Mouse (Mus musculus) gonadal fat pad, adult 2 months (tissue): ENCODE data around the gene Rbpjl. TPM values are rescaled to one million over a fixed set of nuclear protein-coding genes. Genes with fewer than 3 reads are reported as not detected.

ENCODE experiments used
- DNase-seq: peaks from one replicate; pipeline ENCODE4 v3.0.0-alpha.2; 2012; ENCODE audit warnings: low read depth
- polyA plus RNA-seq: library from polyadenylated mRNA; depleted of rRNA; stranded (reverse); fragments of >200 nt; gene quantifications from 2 replicates; pipeline ENCODE4 v1.2.3, GENCODE M21; 2012

Rbpjl gene
- polyA plus RNA-seq, 1 experiment, result 0.03 TPM

DNA sequence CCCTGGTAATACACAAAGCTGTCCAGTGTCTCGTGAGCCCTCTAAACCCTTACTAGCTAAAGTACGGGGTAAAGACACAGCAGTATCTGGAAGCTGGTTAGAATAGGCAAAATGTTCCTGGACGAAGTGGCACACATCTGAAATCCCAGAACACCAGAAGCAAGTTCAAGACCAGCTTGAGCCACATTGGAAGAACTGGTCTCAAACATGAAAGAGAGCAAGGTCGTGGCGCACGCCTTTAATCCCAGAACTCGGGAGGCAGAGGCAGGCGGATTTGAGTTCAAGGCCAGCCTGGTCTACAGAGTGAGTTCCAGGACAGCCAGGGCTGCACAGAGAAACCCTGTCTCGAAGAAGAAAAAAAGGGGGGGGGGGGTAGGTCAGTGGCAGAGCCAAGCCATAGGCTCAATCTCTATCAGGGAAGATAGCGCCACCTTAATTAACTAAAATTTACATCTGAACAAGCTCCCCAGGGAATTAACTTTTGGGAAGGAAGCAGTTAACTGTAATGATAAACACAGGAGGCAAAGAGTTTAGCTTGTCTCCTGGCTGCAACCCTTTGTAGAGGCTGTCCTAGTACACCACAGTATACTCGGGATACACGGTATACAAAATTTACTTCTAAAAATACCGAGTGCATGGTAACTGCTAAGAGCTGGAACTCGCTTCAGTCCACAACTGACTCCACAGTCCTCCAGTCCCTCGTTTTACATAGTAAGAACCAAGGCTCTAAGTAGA lies 27.1 kb downstream of the Rbpjl start:
- no peak for DNase-seq

DNA sequence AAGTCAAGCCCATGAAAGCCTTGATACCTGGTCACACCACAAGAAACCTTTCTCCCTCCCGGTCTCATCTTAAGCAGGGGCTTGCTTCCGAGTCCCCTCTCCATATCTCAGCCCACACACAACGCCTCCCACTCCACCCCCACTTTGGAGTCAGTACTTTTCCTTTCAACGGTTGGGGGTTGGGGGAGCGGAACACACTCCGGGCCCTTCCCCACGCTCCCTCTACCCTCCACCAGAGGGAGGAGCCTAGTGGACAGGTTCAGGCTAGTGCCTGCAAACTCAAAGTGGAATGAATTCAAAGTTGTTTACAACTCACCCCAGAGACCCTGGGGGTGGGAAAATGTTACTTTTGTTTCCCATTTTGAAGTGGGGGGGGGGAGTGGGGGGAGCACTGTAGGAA lies 27.8 kb downstream of the Rbpjl start:
- DNase-seq, result no peak

DNA sequence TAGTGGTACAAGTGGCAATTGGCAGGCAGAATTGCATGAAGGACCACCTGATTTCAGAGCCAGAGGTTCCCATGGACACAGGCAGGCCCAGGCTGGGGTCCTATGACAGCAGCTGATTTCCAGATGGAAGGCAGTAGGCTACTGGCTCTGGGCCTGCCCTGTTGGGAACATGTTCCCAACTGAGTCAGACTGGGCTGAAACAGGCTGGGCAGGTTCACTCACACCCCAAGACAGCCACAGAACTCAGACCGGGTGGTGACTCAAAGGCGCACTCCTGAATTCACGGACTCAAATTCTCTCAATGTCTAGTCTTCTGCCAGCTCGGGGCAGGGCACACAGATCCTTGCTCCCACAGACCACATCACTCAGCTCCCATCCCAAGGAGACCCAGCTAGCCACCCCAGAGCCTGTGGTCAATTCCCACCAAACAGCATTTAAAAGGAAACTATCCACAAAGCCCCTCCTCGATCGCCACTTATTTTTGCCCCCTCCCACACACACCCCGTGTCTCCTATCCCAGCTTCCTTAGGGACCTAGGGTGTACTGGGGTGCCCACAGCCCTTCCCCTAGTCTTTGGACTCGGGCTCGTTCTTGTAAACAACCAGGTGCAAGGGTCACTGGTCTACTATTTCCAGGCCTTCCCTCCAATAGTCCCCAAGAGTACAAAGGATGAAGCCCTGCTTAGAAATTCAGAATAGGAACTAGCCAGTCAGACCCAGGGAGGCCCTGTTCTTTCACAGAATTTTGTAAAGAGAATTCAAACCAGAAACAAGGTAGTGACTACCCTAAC lies 28.9 kb downstream of the Rbpjl start:
- no peak for DNase-seq

DNA sequence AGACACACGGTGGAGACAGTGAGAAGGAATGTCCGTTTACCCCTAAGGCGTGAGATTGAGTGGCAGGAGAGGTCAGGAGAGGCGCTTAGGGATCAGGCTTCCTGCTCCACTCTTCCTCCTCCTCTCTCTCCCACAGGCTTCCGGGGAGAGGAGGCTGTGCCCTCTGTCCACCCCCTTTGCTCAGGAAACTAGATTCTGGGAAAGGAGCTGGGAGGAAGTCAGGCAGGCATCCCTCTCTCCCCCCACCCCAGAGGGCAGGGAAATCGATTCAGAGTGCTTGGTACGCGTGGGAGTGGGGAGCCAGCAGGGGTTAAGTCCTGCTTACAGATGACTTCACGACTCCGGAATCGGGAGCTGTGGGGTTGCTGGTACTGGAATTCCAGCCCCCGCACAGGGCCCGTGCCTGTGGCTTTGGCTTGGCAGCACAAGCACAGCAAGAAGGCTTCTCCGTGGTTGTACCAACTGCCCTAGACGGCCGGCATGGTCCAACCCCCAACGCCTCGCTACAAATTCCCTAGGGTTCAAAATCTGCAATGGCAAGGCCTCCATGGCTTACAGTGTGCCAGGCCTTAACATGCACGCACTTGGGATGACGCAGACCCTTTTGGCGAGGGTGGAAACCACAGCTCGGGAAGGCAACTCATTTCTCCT lies 29.7 kb downstream of the Rbpjl start:
- no peak for DNase-seq

DNA sequence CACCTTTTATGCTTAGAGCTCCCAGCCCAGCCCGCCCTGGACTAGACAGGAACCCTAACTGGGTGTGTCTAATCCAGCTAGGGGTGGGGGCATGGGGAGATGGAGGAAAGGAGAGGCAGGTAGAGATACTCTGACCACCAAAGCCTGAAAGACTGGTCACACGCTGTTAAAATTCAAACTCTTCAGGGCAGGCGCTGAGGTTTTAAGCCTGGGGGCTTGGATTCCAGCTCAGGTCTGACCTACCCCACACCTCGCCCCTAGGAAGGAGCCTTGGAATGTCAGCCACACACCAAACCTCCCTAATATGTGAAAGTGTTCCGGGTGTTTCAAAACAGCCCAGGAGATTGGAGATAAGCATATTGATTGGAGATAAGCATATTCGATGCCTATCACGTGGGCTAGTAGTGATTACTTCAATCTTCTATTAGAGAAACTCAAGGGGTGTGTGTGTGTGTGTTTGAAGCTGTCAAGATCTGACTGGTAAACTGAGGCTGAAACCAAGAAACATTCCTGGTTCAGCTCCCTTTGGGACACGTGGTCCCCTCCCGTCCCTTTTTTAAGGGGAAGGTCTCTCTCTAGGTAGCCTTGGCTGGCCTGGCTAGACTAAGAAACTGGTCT lies 30.4 kb downstream of the Rbpjl start:
- DNase-seq, result no peak

DNA sequence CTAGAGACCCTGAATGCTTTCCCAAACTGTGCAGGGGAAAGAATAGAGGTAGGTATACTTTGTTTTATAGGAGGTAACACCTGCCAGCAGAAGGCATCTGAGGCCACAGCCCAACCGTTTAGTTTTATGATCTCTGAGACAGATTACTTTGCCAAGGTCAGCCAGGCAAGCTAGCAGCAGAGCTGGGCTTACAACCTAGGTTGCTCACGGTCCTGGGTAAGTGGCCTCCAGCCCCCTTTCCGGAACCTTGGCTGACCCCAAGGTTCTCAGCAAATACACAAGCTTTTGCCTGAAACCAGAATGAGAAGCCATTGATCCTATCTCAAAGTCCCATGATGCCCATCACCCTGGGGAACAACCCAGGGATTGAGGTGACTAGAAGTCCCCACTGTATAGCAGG lies 31.7 kb downstream of the Rbpjl start:
- DNase-seq, result no peak

DNA sequence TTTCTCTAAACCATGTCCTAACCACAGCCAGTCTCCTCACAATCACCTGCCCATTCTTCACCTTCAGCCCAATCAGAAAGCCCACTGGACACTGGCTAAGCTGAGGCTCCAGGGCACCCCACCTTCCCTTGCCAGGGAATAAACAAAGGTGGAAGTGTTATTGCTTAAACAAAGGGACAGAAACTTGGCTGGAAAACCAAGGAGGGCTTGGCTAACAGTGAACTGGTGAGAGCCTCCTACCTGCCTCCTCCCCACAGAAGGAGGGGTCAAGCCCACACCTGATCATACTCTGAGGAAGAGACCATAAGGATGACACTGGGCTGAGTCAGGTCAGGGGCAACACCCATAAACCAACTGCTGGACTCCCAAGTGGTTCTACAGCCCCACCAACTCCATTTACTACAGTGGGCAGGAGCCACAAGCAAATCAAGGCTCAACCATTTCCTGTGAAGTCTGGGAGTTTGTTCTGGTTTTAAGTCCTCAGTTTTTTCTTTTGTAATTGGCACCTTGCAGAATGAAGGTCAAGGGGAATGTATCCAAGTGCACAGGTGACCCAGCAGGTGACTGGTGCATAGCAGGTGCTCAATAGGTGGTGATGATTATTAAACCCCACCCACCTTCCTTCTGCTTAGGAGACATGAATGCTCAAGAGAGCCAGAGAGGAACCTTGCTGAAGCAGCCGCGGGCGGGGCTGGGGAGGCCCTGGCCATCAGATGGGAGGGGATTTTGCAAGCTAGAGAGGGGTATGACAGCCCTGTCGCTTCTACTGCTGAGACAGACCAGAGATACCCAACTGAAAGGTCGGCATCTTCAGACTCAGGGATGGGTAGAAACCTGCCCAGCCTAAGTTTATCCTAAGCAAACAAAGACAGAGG lies 32.5 kb downstream of the Rbpjl start:
- no peak for DNase-seq

DNA sequence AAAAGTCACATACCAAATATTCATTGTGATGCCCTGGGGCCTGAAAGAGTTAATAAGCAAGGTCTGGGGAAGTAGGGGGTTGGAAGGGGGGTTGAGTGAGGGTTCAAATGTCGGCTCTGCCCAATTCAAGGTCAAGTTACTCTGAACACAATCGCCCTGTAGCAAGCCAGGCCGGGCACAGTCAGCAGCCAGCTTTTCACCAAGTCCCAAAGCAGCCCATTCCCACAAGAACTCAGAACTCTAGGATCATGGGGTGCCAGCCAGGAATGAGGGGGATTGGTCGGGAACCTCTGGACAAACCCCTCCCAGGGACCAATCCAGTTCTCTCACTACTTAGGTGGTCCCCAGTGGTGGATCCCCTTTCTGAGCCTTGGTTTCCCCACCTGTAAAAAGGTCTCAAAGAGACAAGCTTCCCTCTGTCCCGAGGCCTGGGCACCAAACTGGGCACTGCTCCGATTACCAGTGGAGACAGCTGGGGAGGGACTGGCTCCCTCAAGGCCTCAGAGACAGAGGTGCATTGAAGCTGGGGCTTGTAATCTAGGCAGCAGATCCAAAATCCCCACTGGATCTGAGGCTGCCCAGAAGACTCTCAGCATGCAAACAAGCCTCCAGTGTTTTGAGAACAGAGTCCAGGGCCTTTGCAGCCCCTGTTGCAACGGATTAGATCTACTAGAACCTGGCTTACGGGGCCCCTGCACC lies 33.4 kb downstream of the Rbpjl start:
- DNase-seq, result no peak

DNA sequence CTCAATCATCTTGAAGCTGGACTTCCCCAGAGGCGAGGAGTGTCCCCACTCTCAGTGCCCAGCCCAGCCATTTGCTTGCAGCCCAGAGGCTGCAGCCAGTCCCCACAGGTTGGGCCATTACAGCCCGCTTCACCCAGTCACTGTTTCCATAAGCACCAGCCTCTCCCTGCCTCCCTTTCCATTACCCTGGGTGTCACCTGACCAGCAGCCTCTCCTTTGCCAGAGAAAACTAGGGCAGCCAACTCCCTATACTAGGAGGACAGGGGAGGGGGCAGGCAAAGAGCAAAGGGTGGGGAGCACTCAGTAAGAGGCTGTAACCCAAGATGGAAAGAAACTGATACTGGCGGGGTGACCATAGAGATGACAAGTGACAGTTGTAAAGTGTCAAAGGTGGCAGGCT lies 34.0 kb downstream of the Rbpjl start:
- DNase-seq, result no peak

DNA sequence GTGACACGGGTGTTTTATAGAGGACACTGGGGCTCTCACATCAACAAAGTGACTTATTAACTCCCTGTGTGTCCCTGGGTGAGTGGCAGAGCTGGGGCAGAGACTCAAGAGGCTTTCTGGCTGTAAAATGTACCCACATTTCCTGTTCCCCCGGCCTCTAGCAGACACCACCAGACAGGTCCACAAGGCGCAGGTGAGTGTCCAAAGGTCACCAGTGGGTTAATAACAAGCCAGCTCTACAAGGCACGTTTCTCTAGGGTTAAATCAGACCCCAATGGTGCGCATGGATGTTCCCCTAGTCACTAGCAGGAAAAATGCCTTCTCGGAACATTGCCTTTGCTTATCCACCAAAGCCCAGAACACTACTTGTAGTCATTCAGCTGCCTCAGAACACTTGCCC lies 34.8 kb downstream of the Rbpjl start:
- no peak for DNase-seq

DNA sequence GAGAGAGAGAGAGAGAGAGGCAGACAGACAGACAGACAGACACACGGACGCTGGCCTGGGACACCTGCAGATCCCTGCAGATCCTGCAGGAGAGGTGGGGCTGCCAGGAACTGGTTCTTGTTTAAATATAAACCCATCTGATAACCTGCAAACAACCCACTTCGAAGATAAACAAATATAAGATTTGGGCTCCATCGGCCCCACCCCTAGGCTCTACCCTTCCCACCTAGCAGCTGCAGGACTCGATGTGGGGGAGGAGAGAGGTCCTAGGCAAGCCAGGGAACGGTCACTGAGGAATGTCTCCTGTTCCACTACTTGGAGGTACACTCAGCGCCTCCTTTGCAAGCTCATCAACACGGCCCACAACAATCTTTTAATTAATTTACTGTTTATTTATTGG lies 35.3 kb downstream of the Rbpjl start:
- DNase-seq, result no peak

DNA sequence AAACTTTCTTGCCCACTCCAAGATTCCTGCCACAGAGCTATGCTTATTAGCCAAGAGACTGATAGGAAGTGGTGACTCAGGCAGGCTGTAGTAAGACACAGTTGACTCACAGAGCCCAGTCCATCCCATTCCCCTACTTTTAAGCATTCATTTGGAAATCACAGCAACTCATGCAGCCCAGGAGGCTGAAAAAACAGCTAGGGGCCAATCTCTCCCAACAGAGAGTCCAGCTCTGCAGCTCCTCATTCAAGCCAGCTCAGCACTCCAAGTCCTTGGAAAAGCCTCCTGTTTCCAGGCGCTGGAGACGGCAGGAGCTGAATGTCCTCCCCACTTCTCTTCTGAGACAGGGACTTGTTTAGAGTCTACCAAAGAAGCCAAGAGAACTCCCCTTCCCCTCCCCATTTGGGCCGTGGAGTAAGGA lies 36.1 kb downstream of the Rbpjl start:
- no peak for DNase-seq

DNA sequence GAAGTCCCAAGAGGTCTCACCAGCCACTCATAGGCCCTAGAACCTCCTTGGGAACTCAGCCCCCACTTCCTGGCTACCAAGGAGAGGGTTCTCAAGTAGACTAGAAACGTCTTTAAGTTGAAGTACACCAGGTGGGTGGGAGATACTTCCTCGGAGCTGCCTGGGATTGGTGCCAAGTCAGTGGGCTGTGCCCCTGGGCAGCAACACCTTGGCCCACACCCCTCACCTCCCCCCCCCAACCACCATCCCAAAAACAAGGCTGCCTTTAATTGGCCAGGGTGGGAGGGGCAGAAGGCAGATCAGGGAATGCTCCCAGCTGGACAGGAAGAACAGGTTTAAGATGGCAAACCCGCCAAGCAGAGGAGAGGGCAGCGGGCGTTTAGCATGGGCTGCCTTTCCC lies 37.4 kb downstream of the Rbpjl start:
- DNase-seq, result no peak

DNA sequence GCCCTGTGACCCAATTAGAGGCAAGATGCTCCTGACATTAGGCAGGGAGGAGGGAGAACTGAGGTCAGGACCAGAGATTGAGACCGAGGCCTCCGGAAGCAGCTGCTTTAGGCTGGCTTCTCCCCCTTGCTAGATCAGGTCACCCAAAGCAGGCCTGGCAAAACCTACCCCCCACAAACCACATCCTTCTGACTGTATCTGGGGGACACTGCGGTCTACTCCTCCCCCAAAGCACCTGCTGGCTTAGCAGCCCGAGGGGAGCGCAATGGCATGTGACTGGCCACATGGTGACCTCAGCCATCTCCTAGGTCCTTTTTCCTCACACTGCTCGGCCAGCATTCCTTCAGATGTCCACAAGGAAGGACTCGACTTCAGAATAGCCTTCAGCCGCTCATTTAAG lies 38.2 kb downstream of the Rbpjl start:
- DNase-seq, result no peak

DNA sequence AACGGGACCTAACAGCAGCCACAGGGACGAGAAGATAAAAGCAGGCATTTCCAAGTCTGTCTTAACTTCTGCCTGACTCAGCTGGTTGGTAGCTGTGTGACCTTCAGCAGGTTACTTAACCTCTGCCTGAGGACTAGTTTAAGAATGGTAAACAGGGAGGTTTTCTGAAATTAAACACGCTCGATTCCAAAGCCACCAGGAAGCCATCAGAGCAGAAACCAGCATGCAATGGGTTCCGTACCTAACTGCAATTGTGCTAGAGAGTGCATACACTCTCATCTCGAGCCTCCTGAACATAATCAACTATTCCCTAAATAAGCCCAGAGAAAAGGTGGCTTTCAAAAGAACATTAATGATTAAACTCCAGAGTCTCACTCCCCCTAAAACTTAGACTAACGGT lies 38.8 kb downstream of the Rbpjl start:
- no peak for DNase-seq

DNA sequence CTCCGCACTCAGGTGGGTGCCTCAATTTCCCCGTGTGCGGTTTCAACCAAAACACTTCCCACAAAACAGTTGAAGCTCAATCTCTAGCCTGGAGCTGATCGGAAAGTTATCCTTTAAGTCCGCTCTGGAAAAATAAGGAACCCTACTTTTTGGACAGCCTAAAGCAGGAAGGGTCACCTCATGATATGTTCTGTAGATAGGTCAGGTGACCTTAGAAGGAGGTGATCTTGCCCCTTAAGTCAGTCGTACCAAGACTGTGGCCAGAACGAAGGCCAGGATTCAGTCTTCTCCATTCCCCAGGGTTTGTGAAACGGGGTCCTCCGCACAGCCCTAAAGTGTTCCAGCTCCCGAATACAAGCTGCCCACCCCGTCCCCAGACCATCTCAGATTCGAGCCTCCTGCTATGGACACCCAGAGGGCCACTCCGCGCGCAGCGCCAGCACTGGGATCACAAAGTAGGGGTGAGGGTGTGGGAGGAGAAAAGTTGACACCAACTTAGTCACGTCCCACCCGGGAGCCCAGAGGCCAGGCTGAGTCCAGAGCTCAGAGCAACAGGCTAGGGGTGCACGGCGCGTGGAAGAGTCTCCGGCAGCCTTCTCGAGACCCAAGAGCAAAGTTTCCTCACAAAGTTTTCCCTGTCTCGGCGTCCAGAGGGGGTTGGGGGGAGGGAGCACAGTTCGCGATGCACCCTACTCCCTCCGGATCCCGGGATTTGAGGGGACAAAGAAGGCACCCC lies 39.5 kb downstream of the Rbpjl start:
- DNase-seq, result no peak

DNA sequence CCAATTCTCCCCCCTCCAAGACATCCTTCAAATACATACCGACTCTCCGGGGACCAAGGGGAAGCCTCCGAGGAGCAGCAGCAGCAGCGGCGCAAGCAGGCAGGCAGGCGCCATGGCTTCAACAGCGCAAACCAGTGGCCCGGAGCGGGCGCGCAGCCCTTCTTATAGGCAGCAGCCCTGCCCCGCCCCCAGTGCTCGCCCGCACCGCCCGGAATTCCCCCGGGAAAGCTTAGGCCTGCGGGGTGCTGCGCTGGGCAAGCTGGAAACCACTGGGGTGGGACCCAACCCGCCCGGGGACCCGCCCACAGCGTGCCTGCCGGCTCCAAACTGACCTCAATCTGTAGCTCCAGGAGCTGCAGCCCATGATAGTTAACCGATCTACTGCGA lies 40.1 kb downstream of the Rbpjl start:
- no peak for DNase-seq

DNA sequence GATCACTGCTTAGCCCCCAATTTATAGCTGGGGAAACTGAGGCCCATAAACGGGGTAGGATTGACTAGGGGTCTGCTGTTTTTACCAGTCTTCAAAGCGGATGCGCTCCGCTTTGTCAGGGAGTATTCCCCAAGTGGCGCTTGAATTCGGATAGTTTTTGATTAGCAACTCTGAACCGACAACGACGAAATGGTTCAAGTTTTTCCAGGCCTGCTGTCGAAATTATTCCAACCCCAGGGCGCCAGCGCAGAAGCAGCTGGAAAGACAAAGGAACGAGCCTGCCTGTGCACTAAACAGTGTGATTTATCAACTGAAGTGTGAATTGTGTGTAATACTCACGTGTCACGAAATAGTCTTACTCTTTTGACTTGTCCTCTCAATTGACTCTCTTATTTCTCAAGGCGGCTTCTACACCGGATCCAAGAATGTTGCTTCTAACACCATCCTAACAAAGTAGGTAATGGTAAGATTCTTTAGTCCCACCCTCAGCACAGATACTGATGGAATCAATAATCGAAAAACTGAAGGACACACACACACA lies 40.6 kb downstream of the Rbpjl start, which contains the start of gene Sdc4:
Gene Sdc4 (minus strand): TSS at position 428 of the 541 bp plus-strand sequence.
- DNase-seq, result no peak

DNA sequence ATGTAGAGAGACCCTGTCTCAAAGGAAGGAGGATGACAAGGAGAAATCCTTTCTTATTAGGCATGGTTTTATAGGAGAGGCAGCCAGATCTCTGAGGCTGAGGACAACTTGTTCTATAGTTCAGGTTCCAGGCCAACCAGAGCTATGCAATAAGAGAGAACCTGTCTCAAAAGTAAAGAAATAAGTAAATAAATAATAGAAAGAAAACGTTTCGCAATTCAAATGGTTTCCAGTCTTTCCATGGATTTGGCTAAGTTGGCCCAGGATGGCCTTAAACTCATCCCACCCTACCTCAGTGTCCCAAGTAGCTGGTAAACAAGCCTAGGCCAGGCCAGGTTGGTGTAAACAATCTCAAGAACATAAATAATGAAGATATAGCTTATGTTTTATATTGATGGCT lies 41.8 kb downstream of the Rbpjl start:
- DNase-seq, result no peak
